Mouse (Mus musculus) cerebellum, postnatal 25 days (tissue): ENCODE results near the gene Pi4kb.
"Not testable (repeated sequence)": the region's sequence is repeated elsewhere in the genome, so short reads cannot be mapped to it uniquely, and the experiment has no call there.

Experiments
- DNase-seq, 2 experiments: peaks; one replicate each; pipeline ENCODE4 v3.0.0; 2021; ENCODE audit warnings: mixed read lengths in 2 of 2

Pi4kb gene

GRCm38 (mm10) chr3:94974528-94975422, at the start of gene Pi4kb:
Gene Pi4kb, plus strand, starts transcription at chr3:94974731.
- DNase-seq, result peak; percentile 85 to 89

DNA sequence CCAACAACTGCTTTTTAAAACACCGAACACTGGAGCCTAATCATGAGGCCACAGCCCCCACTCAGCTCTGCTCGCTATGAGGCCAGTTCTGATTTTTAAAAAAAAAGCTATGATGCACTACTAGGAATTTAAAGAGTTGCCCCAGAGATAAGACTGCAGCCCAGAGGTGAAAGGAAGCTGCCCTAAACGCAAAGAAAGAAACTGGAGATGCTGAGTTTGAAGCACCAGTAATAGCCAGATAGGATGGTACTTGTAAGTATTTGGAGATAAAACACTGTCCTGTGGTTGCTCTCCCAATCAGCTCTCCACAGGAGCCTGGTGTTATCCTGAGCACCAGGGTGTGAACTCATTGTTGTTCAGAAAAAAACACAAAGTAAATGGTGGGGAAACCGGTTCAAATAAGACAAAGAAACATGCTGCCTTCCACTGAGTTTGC, 48.2 kb upstream of the Pi4kb start:
- DNase-seq, result not testable (repeated sequence)

DNA sequence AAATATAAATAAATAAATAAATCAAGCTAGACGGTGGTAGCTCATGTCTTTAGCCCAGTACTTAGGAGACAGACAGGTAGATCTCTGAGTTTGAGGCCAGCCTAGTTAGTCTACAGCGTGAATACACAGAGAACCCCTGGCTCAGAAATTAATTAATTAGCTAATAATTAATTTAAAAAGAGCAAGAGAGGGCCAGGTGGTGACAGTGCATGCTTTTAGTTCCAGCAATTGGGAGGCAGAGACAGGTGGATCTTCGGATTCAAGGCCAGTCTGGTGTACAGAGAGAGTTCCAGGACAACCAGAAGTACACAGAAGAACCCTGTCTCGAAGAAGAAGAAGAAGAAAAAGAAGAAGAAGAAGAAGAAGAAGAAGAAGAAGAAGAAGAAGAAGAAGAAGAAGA, 45.6 kb upstream of the Pi4kb start:
- not testable (repeated sequence) for DNase-seq

- not testable (repeated sequence) for DNase-seq
These were observed 43.9 kb upstream of the Pi4kb start for GRCm38 (mm10) chr3:94930386-94931266.

GRCm38 (mm10) chr3:94931427-94932082, 43.0 kb upstream of the Pi4kb start:
- DNase-seq, result not testable (repeated sequence)

DNA sequence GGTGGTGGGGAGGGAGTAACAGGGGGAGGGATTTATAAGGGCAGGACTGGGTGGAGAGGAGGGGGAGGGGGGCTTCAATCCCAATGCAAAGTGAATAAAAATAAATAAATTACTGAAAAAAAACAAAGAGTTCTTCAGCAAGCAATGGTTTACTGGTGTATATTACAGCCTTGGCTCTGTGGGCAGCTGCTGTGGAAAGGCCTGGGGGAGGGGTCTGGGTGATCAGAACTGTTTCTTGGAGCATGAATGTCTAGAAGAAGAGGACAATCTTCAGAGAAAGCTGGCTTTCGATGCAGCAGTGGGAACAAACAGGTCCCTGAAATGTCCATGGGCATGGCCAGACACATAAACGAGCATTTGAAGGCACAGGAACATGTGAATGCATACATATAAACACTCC, 42.3 kb upstream of the Pi4kb start:
- DNase-seq, result not testable (repeated sequence)

DNA sequence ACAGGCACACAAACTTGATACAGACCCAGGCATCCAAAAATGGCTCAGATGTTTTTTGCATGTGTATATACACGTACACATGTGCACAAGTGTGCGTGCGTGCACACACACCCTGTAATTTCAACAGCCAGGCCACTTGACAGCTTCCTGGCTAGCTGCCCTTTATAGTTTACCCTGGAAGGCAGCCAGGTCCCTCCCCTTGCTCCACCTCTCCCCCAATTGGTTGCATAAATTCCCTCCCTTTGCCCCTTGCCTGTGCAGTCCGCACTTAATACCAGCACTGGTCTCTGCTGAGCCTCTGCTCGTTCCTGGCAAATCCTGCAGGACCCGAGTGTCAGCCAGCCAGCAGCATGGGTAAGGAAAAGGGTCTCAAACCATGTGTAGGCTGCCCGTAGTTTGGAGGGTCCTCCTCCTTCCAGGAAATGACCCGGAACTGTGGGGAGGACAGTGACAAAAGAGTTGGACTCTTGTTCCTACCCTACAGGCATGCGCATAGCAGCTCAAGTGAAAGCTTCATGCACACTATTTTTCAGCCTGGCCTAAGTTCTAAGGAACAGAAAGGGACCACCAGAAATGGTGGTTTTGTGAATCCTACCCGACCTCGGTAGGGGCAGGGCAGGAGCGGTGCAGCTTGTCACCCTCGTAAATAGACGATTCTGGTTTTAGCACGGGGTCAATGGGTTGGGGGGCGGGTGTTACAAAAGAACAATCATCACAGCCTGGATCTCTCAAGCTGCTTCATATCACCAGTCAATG, 41.5 kb upstream of the Pi4kb start, which contains the start of gene Selenbp1:
Gene Selenbp1 (plus strand): TSS at position 248 of the 756 bp plus-strand sequence.
- peak; percentile 30 to 53 for DNase-seq

DNA sequence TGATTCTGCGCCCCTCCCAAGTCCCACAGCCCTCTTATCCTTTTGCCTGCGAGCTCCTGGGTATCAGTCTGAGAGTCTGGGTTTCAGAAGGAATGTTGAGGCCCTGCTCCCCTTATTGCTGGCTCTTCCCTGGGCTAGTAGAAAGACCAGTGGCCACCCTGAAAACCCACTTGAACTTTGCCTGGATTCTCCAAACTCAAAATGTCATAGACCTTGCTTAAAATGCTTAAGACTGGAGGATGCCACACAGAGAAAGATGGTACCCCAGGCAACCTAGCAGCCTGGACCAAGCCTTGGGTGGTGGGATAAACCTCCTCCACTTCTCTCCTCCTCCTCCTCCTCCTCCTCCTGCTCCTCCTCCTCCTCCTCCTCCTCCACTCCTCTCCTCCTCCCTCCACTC, 40.9 kb upstream of the Pi4kb start:
- not testable (repeated sequence) for DNase-seq

- not testable (repeated sequence) for DNase-seq
These were observed 40.0 kb upstream of the Pi4kb start for GRCm38 (mm10) chr3:94934564-94934963.

- DNase-seq, result not testable (repeated sequence)
These were observed 39.2 kb upstream of the Pi4kb start for GRCm38 (mm10) chr3:94935332-94935731.

DNA sequence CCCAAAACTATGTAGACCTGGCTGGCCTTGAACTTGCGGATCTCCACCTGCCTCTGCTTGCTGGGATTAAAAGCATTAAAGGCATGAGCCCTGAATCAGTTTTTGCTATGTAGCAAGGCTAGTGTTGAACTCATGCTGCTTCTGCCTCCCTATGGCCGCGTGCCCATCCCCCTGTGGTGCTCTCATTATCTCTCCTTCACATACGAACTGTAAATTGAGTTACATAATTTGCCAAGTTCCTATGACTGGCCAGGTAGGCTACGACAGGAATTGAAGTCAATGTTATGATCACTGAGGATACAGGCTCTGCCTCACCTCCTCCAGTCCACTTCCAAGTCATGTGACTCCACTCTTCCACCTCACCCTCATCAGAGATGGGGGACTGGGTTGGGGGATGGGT, 38.4 kb upstream of the Pi4kb start:
- not testable (repeated sequence) for DNase-seq

DNA sequence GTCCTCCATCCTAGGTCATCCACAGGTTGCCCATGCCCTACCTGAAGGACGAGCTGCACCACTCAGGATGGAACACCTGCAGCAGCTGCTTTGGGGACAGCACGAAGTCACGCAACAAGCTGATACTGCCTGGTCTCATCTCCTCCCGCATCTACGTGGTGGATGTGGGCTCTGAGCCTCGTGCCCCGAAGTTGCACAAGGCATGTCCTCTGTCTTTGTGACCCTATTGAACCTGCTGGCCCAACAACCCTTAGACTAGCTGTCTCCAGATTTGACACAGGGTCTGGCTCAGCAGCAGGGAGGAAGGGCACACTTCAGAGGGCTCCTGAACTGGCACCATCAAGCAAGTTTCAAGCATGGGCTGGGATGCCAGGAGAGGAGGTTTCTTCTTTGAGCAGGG, 37.3 kb upstream of the Pi4kb start:
- not testable (repeated sequence) for DNase-seq

GRCm38 (mm10) chr3:94940033-94940432, 34.5 kb upstream of the Pi4kb start:
- DNase-seq, result not testable (repeated sequence)

GRCm38 (mm10) chr3:94942211-94942967, 32.1 kb upstream of the Pi4kb start:
- not testable (repeated sequence) for DNase-seq

GRCm38 (mm10) chr3:94943706-94944105, 30.8 kb upstream of the Pi4kb start:
- not testable (repeated sequence) for DNase-seq

GRCm38 (mm10) chr3:94948066-94948614, 26.4 kb upstream of the Pi4kb start:
- DNase-seq, result peak in 1 of 2 experiments; percentile 22

GRCm38 (mm10) chr3:94949645-94950044, 24.9 kb upstream of the Pi4kb start:
- DNase-seq, result no peak

GRCm38 (mm10) chr3:94952806-94953205, 21.7 kb upstream of the Pi4kb start:
- peak; percentile 49 to 71 for DNase-seq

- no peak for DNase-seq
These were observed 21.2 kb upstream of the Pi4kb start for GRCm38 (mm10) chr3:94953384-94953763.

DNA sequence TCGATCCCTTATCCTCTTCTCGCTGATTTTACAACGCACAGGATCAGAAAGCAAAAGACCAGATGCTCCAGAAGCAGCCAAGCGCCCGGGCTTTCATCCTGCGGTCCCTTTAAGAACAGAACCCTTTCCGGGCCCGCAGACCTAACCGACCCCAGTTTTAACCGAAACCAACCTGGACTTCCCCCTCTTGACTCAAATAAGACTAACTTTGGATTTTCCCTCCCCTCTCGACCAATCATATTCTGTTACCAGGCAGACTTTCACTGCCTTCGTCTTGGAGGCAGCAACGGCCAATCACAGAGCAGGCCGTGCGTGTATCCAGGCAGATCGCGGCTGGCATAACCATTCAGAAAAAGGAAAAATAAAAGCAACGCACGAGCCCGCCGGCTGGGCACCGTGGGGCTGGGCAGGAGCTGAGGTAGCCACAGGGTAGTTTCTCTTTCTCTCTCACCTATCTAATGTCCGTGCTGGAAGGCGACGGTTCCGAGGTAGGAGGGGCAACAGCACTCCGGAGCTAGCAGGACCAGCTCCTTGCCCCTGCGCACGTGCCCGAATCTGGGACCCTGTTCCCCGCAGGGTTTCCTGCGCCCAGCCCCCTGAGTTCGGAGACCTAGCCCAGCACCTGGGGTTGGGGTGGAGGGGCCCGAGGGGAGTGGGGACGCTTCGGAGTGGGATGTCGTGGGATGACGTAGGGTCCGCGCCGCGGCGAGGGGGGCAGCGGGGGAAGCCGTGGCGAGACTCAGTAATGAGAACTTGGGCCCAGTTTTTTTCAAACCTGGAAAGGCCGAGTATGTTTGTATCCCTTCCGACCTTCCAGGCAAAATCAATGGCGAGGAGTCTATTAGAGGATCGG, 20.5 kb upstream of the Pi4kb start, which contains the start of gene Rfx5:
Gene Rfx5 (plus strand): TSS at position 312 of the 853 bp plus-strand sequence.
- DNase-seq, result peak; percentile 91 to 93
